Mouse (Mus musculus) liver, embryonic 12.5 days (tissue): ENCODE measurements around the gene St8sia1. TPM values are rescaled to one million over a fixed set of nuclear protein-coding genes. Genes with fewer than 3 reads are reported as not detected.
A peak's percentile ranks its signal among the peaks of the same experiment; 100 is the strongest.

ENCODE experiments used
- ATAC-seq: fragments of 200-750 bp; cut with Nextera tagmentation; 2 replicates; pipeline ENCODE4 v1.8.0; 2017; ENCODE audit warnings: moderate number of reproducible peaks, mild to moderate bottlenecking, moderate library complexity
- H3K27ac ChIP-seq: fragments of 300-500 bp; sonication (generic); 2 replicates; pipeline ENCODE4 v1.5.1; 2016; ENCODE audit warnings: mild to moderate bottlenecking
- H3K27me3 ChIP-seq: fragments of 300-500 bp; sonication (generic); replicated peaks from 2 replicates; pipeline ENCODE4 v1.6.1; 2016; ENCODE audit warnings: mild to moderate bottlenecking, moderate library complexity
- H3K36me3 ChIP-seq: fragments of 300-500 bp; sonication (generic); 2 replicates; pipeline ENCODE4 v1.6.1; 2016; ENCODE audit warnings: mild to moderate bottlenecking, moderate library complexity
- H3K4me1 ChIP-seq: fragments of 300-500 bp; sonication (generic); 2 replicates; pipeline ENCODE4 v1.6.1; 2016
- H3K4me2 ChIP-seq: fragments of 300-500 bp; sonication (generic); 2 replicates; pipeline ENCODE4 v1.6.1; 2016; ENCODE audit warnings: mild to moderate bottlenecking, moderate library complexity
- H3K4me3 ChIP-seq: fragments of 300-500 bp; sonication (generic); 2 replicates; pipeline ENCODE4 v1.5.1; 2016; ENCODE audit warnings: mild to moderate bottlenecking, moderate library complexity
- H3K9ac ChIP-seq: fragments of 300-500 bp; sonication (generic); 2 replicates; pipeline ENCODE4 v1.6.1; 2016; ENCODE audit warnings: mild to moderate bottlenecking, moderate library complexity
- H3K9me3 ChIP-seq: fragments of 300-500 bp; sonication (generic); replicated peaks from 2 replicates; pipeline ENCODE4 v1.6.1; 2016; ENCODE audit warnings: mild to moderate bottlenecking, moderate library complexity
- WGBS: fragments of 180-500 bp; shearing (Covaris S2); methylation state at CpG from one replicate; pipeline ENCODE4 v1.1.7; 2016; ENCODE audit not compliant: insufficient replicate concordance; 5-methylcytosine and 5-hydroxymethylcytosine counted together
- polyA plus RNA-seq: library from polyadenylated mRNA; unstranded; fragments of >200 nt; fragmentation: Nextera tagmentation; extraction: Ambion mirVana; gene quantifications from 2 replicates; pipeline ENCODE4 v1.2.1, GENCODE M21; 2016

St8sia1 gene
- polyA plus RNA-seq, 1 experiment from 2014 or later = 0.67 TPM

GRCm38 (mm10) chr6:142850436-142850835, 113.8 kb downstream of the St8sia1 start:
- H3K9ac ChIP-seq = no peak overlapping the region
- H3K36me3 ChIP-seq = no peaks in the 10 kb centered on the region
- H3K27me3 ChIP-seq = no peaks in the 10 kb centered on the region
- H3K4me1 ChIP-seq = 0 out of 2 replicates have a peak, but pooled peaks cover 4% of the 10 kb centered on the region
- H3K9me3 ChIP-seq = no peaks in the 10 kb centered on the region
- H3K4me3 ChIP-seq = no peak overlapping the region
- WGBS = 76% methylated on average over 8 of the region's 8 CpGs
- no peak overlapping the region for H3K4me2 ChIP-seq
- no peak for ATAC-seq
- H3K27ac ChIP-seq = no peak overlapping the region

DNA sequence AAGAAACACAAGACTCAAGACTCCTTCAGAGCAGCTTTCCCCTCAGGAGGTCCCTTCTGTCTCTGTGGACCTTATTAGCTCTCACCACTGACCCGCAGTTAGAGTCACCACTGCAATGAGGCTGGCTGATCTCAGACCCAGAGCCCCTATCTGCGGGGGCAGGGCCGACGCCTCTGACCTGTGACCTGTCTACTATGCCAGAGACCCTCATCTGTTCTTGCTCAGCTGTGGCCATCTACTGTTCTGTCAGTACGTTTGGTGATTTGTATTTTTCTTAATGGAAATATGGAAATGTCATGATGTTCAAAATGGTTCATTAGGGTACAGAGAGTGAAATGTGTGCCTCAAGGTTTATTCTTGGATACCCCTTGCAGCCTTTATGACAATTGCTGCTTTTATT, 114.9 kb downstream of the St8sia1 start:
- Histone ChIP-seq H3K4me1 (0 out of 2 replicates have a peak, but pooled peaks cover 4% of the 10 kb centered on the region), H3K27ac (no peak overlapping the region), H3K4me3 (no peak overlapping the region), H3K27me3 (no peaks in the 10 kb centered on the region), H3K9ac (no peak overlapping the region), H3K4me2 (no peak overlapping the region), H3K36me3 (no peaks in the 10 kb centered on the region), H3K9me3 (no peaks in the 10 kb centered on the region)
- 57% methylated on average over 5 of the region's 5 CpGs for WGBS
- ATAC-seq = no peak

DNA sequence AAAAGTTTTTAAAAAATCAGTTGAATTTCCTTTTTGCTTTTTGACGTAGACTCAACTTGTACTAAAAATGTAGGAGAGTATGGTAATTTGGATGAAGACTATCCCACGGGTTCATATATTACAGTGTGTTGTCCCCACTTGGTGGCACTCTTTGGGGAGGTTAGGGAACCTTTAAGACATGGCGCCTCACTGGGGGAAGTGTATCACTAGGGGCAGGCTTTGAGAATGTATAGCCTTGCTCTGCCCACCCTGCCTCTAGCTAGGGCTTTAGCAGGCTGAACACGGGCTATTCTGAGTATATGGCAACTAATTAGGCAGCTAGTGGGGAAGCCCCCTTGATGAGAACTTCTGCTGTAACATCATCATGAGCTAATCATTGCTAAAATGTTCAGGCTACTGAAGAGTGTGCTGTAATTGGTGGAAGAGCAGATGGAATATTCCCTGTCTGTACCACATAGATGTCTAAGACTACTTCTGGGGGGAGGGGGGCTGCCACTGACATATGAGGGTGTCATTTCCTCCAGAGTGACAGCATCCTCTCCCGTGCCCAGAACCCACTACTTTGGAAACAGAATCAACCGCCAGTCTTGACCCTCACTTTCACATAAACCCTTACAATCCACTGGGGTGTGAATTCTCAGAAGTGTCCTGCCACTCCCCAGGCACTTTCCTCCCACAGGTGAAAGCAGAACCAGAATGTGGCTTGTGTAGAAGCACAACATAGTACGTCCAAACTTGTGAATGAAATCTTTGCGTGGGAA, 116.2 kb downstream of the St8sia1 start:
- Histone ChIP-seq H3K4me2 (no peak overlapping the region), H3K36me3 (no peaks in the 10 kb centered on the region), H3K9me3 (no peaks in the 10 kb centered on the region), H3K27ac (no peak overlapping the region), H3K9ac (no peak overlapping the region), H3K4me1 (no peaks in the 10 kb centered on the region), H3K27me3 (no peaks in the 10 kb centered on the region), H3K4me3 (no peak overlapping the region)
- WGBS = 64% methylated on average over 8 of the region's 8 CpGs
- no peak for ATAC-seq

GRCm38 (mm10) chr6:142846855-142847254, 117.4 kb downstream of the St8sia1 start:
- H3K36me3 ChIP-seq = no peaks in the 10 kb centered on the region
- H3K27me3 ChIP-seq = no peaks in the 10 kb centered on the region
- no peak overlapping the region for H3K9ac ChIP-seq
- H3K9me3 ChIP-seq = no peaks in the 10 kb centered on the region
- H3K4me1 ChIP-seq = no peaks in the 10 kb centered on the region
- H3K4me3 ChIP-seq = no peak overlapping the region
- no peak overlapping the region for H3K27ac ChIP-seq
- 75% methylated on average over 4 of the region's 4 CpGs for WGBS
- ATAC-seq = no peak
- no peak overlapping the region for H3K4me2 ChIP-seq

DNA sequence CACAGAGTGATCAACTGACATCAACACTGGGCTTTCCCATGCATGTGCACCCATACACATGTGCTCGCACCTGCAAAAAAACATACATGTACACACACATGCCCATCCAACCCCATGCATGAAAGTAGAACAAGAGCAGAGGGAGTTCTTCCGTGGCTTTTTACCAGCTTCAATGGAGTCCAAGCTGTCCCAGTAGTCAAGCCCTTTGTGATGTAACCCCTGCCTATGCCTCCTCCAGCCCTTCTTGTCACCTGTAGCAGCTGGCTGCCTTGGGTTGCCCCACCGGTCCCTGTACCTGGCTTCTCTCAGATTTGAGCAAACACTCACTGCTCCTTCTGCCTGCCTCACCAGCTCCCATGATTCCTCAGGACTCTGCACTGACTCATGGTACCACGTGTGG, 119.2 kb downstream of the St8sia1 start:
- H3K27me3 ChIP-seq = no peaks in the 10 kb centered on the region
- no peak overlapping the region for H3K27ac ChIP-seq
- H3K4me1 ChIP-seq = no peaks in the 10 kb centered on the region
- H3K36me3 ChIP-seq = no peaks in the 10 kb centered on the region
- no peak overlapping the region for H3K4me3 ChIP-seq
- H3K9me3 ChIP-seq = no peaks in the 10 kb centered on the region
- WGBS = 65% methylated on average over 4 of the region's 4 CpGs
- no peak overlapping the region for H3K4me2 ChIP-seq
- no peak overlapping the region for H3K9ac ChIP-seq
- no peak for ATAC-seq

DNA sequence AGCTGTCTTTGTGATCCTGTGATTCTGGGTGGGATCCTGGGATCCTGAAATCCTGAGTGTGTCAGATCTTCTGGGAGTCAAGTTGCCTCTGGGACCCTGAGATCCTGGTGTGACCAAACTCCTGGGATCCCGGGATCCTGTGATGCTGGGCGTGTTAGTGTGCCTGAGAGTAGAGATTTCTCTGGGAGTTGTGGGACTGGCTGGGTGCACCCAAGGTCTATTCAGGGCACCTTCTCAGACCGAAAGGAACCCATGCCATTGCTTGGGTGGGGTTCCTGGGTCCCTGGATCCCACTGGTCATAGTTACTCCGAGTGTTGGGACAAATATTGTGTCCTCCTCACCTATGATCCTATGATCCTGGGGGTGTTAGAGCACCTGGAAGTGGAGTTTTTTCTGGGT, 120.2 kb downstream of the St8sia1 start:
- H3K36me3 ChIP-seq = no peaks in the 10 kb centered on the region
- 66% methylated on average over 4 of the region's 4 CpGs for WGBS
- ATAC-seq = no peak
- no peaks in the 10 kb centered on the region for H3K27me3 ChIP-seq
- no peak overlapping the region for H3K27ac ChIP-seq
- H3K4me1 ChIP-seq = no peaks in the 10 kb centered on the region
- no peak overlapping the region for H3K4me3 ChIP-seq
- H3K9ac ChIP-seq = no peak overlapping the region
- H3K4me2 ChIP-seq = no peak overlapping the region
- H3K9me3 ChIP-seq = no peaks in the 10 kb centered on the region

DNA sequence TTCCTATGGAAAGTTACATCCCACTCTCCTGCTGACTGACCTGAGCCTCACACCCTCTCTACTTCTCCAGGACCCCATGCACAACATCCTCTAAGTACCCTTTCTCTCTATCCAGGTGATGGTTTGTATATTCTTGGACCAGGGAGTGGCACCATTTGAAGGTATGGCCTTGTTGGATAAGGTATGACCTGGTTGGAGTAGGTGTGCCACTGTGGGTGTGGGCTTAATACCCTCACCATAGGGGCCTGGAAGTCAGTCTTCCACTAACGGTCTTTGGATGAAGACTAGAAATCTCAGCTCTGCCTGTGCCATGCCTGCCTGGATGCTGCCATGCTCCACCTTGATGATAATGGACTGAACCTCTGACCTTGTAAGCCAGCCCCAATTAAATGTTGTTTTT, 125.8 kb downstream of the St8sia1 start:
- Histone ChIP-seq H3K4me3 (no peak overlapping the region), H3K27me3 (no peaks in the 10 kb centered on the region), H3K4me1 (no peaks in the 10 kb centered on the region), H3K27ac (no peak overlapping the region), H3K36me3 (no peaks in the 10 kb centered on the region), H3K9ac (no peak overlapping the region), H3K4me2 (no peak overlapping the region), H3K9me3 (no peaks in the 10 kb centered on the region)
- ATAC-seq = no peak
- WGBS = 89% methylated on average over 1 of the region's 1 CpGs

GRCm38 (mm10) chr6:142837326-142837725, 126.9 kb downstream of the St8sia1 start:
- WGBS = 60% methylated on average over 9 of the region's 9 CpGs
- Histone ChIP-seq H3K9me3 (no peaks in the 10 kb centered on the region), H3K27me3 (no peaks in the 10 kb centered on the region), H3K9ac (no peak overlapping the region), H3K36me3 (no peaks in the 10 kb centered on the region), H3K4me3 (no peak overlapping the region), H3K4me1 (no peaks in the 10 kb centered on the region), H3K4me2 (no peak overlapping the region), H3K27ac (no peak overlapping the region)
- ATAC-seq = no peak

- H3K9me3 ChIP-seq = no peaks in the 10 kb centered on the region
- H3K36me3 ChIP-seq = no peaks in the 10 kb centered on the region
- H3K4me2 ChIP-seq = no peak overlapping the region
- no peak overlapping the region for H3K27ac ChIP-seq
- H3K27me3 ChIP-seq = peaks cover 3% of the 10 kb centered on the region; the same call in 1 of the 2 replicates
- WGBS = 78% methylated on average over 18 of the region's 18 CpGs
- peaks cover 14% of the 10 kb centered on the region for H3K4me1 ChIP-seq
- ATAC-seq = no peak
- no peak overlapping the region for H3K9ac ChIP-seq
- H3K4me3 ChIP-seq = no peak overlapping the region
These were observed 128.5 kb downstream of the St8sia1 start for GRCm38 (mm10) chr6:142835726-142836125.

- no peak overlapping the region for H3K4me3 ChIP-seq
- no peak for ATAC-seq
- no peak overlapping the region for H3K27ac ChIP-seq
- no peak overlapping the region for H3K4me2 ChIP-seq
- H3K9me3 ChIP-seq = no peaks in the 10 kb centered on the region
- peaks cover 11% of the 10 kb centered on the region; the same call in 1 of the 2 replicates for H3K27me3 ChIP-seq
- WGBS = 41% methylated on average over 4 of the region's 4 CpGs
- H3K9ac ChIP-seq = no peak overlapping the region
- peaks cover 16% of the 10 kb centered on the region for H3K4me1 ChIP-seq
- no peaks in the 10 kb centered on the region for H3K36me3 ChIP-seq
These were observed 129.3 kb downstream of the St8sia1 start for GRCm38 (mm10) chr6:142834911-142835310.

GRCm38 (mm10) chr6:142831706-142832105, 132.5 kb downstream of the St8sia1 start:
- Histone ChIP-seq H3K36me3 (no peaks in the 10 kb centered on the region), H3K27ac (no peak overlapping the region), H3K4me3 (no peak overlapping the region), H3K4me2 (peak overlapping the region; percentile 33), H3K27me3 (peaks cover 18% of the 10 kb centered on the region; the same call in 1 of the 2 replicates), H3K9ac (no peak overlapping the region), H3K4me1 (peaks cover 16% of the 10 kb centered on the region), H3K9me3 (no peaks in the 10 kb centered on the region)
- WGBS = 18% methylated on average over 3 of the region's 3 CpGs
- ATAC-seq = peak; percentile 8; the same call in 1 of the 2 replicates

GRCm38 (mm10) chr6:142831243-142831642, 133.0 kb downstream of the St8sia1 start:
- Histone ChIP-seq H3K27me3 (peaks cover 18% of the 10 kb centered on the region; the same call in 1 of the 2 replicates), H3K4me2 (peak overlapping the region; percentile 33), H3K4me3 (no peak overlapping the region), H3K27ac (no peak overlapping the region), H3K36me3 (no peaks in the 10 kb centered on the region), H3K9ac (no peak overlapping the region), H3K4me1 (peaks cover 16% of the 10 kb centered on the region), H3K9me3 (no peaks in the 10 kb centered on the region)
- 2% methylated on average over 8 of the region's 8 CpGs for WGBS
- peak; percentile 86 for ATAC-seq
